Comparison of ENCODE assay signal across 32 mouse cellular contexts in the genomic region with DNA sequence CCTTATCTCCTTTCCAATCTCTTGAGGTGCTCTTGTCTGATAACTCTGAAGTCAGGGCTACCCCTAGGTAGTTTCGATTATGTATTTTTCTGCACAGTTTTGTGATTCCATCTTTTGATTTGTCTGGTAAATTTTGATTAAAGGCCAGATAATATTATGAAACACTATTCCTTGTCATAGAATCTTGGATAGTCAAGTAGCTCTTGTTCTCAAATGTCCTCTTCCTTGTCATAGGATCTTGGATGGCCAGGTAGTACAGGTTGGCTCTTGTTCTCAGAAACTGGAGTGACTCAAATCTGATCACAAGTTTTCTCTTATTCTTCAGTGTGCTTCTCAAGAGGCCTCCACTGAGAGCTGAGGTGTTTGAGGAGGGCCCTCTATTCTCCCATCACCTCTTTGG. TPM values are rescaled to one million over a fixed set of nuclear protein-coding genes. Genes with fewer than 3 reads are reported as not detected.
DNase-seq lines count a peak whose midpoint lies in the region; ATAC-seq lines count a peak whose summit lies in the region.
"Had no signal": no experiment of that assay in that cellular context is flagged by ENCODE, and none has a peak within 500 bp of the region (broad histone marks: within the 10 kb centered on the region; RNA-seq: fewer than 3 reads in every experiment).

No protein-coding gene starts in this region.

- WGBS in limb, embryonic 15.5 days, result 84% methylated on average over 1 of the region's 1 CpGs
- 94% methylated on average over 1 of the region's 1 CpGs for WGBS in limb, embryonic 10.5 days
- 73% methylated on average over 1 of the region's 1 CpGs for WGBS in lung, embryonic 16.5 days
- 73% methylated on average over 1 of the region's 1 CpGs for WGBS in embryonic facial prominence, embryonic 15.5 days
- WGBS in stomach, embryonic 15.5 days, result 84% methylated on average over 1 of the region's 1 CpGs

- H3K36me3 ChIP-seq in limb, embryonic 15.5 days, result no peaks in the 10 kb centered on the region
- no peaks in the 10 kb centered on the region for H3K36me3 ChIP-seq in limb, embryonic 10.5 days
- no peaks in the 10 kb centered on the region for H3K36me3 ChIP-seq in lung, embryonic 16.5 days (ENCODE audit: control insufficient read depth, insufficient read depth, low read length)
- H3K36me3 ChIP-seq in embryonic facial prominence, embryonic 15.5 days, result no peaks in the 10 kb centered on the region
- no peaks in the 10 kb centered on the region for H3K36me3 ChIP-seq in stomach, embryonic 15.5 days
- H3K36me3 ChIP-seq: embryonic facial prominence, embryonic 13.5 days; heart, embryonic 12.5 days; heart, embryonic 15.5 days; hindbrain, embryonic 10.5 days; hindbrain, embryonic 13.5 days had no signal

- no peak overlapping the region for H3K9ac ChIP-seq in limb, embryonic 15.5 days
- no peak overlapping the region for H3K9ac ChIP-seq in lung, embryonic 16.5 days (ENCODE audit: low read length)
- H3K9ac ChIP-seq in embryonic facial prominence, embryonic 15.5 days, result no peak overlapping the region
- no peak overlapping the region for H3K9ac ChIP-seq in stomach, embryonic 15.5 days
- H3K9ac ChIP-seq: embryonic facial prominence, embryonic 13.5 days; forebrain, postnatal 0 days; heart, embryonic 12.5 days; heart, embryonic 15.5 days; hindbrain, embryonic 13.5 days had no signal

- no peak overlapping the region for H3K4me3 ChIP-seq in limb, embryonic 15.5 days
- H3K4me3 ChIP-seq in limb, embryonic 10.5 days, result no peak overlapping the region
- H3K4me3 ChIP-seq in lung, embryonic 16.5 days (ENCODE audit: low read length), result no peak overlapping the region
- no peak overlapping the region for H3K4me3 ChIP-seq in embryonic facial prominence, embryonic 15.5 days (replicated peaks)
- no peak overlapping the region for H3K4me3 ChIP-seq in stomach, embryonic 15.5 days (replicated peaks)
- H3K4me3 ChIP-seq: embryonic facial prominence, embryonic 13.5 days; gastrocnemius, adult 2 months; heart, embryonic 12.5 days; heart, embryonic 15.5 days; hindbrain, embryonic 10.5 days; hindbrain, embryonic 13.5 days had no signal

- H3K27ac ChIP-seq in limb, embryonic 15.5 days, result peak overlapping the region; percentile 60
- no peak overlapping the region for H3K27ac ChIP-seq in limb, embryonic 10.5 days
- peak overlapping the region; percentile 0; the same call in 1 of the 2 replicates for H3K27ac ChIP-seq in lung, embryonic 16.5 days (ENCODE audit: low read length)
- H3K27ac ChIP-seq in embryonic facial prominence, embryonic 15.5 days (replicated peaks), result 0 out of 2 replicates have a peak overlapping the region, but pooled peaks have one; percentile 44
- peak overlapping the region; percentile 23; the same call in 1 of the 2 replicates for H3K27ac ChIP-seq in stomach, embryonic 15.5 days
- H3K27ac ChIP-seq: gastrocnemius, adult 2 months; heart, embryonic 15.5 days; hindbrain, embryonic 10.5 days; hindbrain, embryonic 13.5 days had no signal

- H3K9me3 ChIP-seq in limb, embryonic 15.5 days, result no peaks in the 10 kb centered on the region
- H3K9me3 ChIP-seq in limb, embryonic 10.5 days (replicated peaks), result no peaks in the 10 kb centered on the region
- H3K9me3 ChIP-seq in lung, embryonic 16.5 days (ENCODE audit: control insufficient read depth, low read length), result no peaks in the 10 kb centered on the region
- no peaks in the 10 kb centered on the region for H3K9me3 ChIP-seq in embryonic facial prominence, embryonic 15.5 days (replicated peaks)
- H3K9me3 ChIP-seq in stomach, embryonic 15.5 days, result no peaks in the 10 kb centered on the region
- H3K9me3 ChIP-seq: embryonic facial prominence, embryonic 13.5 days; heart, embryonic 12.5 days; heart, embryonic 15.5 days; hindbrain, embryonic 10.5 days had no signal

- peaks cover 32% of the 10 kb centered on the region for H3K4me1 ChIP-seq in limb, embryonic 15.5 days
- H3K4me1 ChIP-seq in limb, embryonic 10.5 days, result peaks cover 33% of the 10 kb centered on the region
- H3K4me1 ChIP-seq in lung, embryonic 16.5 days (replicated peaks; ENCODE audit: control insufficient read depth, insufficient read depth, low read length), result peaks cover 28% of the 10 kb centered on the region
- peaks cover 35% of the 10 kb centered on the region for H3K4me1 ChIP-seq in embryonic facial prominence, embryonic 15.5 days
- peaks cover 14% of the 10 kb centered on the region; the same call in 1 of the 2 replicates for H3K4me1 ChIP-seq in stomach, embryonic 15.5 days
- H3K4me1 ChIP-seq: hindbrain, embryonic 13.5 days had no signal

- DNase-seq in limb, embryonic 10.5 days (ENCODE audit: low spot score), result no peak
- no peak for DNase-seq in lung, postnatal 10 days
- DNase-seq in gastrocnemius, postnatal 36 days, result no peak
- DNase-seq: adrenal gland, adult 2 months; adrenal gland, postnatal 14 days; cerebellum, adult 11 months; cerebellum, adult 2 months; cerebellum, adult 9-11 months; cerebellum, postnatal 25 days; forebrain, postnatal 0 days; gastrocnemius, adult 2 months; gastrocnemius, postnatal 14 days; heart, adult 18-20 months; heart, postnatal 10 days; heart, postnatal 36 days had no signal

- H3K4me2 ChIP-seq in limb, embryonic 15.5 days, result no peak overlapping the region
- no peak overlapping the region for H3K4me2 ChIP-seq in lung, embryonic 16.5 days (ENCODE audit: low read depth, low read length)
- no peak overlapping the region for H3K4me2 ChIP-seq in embryonic facial prominence, embryonic 15.5 days (replicated peaks)
- no peak overlapping the region for H3K4me2 ChIP-seq in stomach, embryonic 15.5 days
- H3K4me2 ChIP-seq: embryonic facial prominence, embryonic 13.5 days; heart, embryonic 12.5 days; heart, embryonic 15.5 days; hindbrain, embryonic 13.5 days had no signal

- intact Hi-C loops in gastrocnemius, postnatal 36 days (cut with DNase I), result no loop called here

- no peaks in the 10 kb centered on the region for H3K27me3 ChIP-seq in limb, embryonic 15.5 days
- H3K27me3 ChIP-seq in limb, embryonic 10.5 days (ENCODE audit: low read depth, poor library complexity, severe bottlenecking), result no peaks in the 10 kb centered on the region
- no peaks in the 10 kb centered on the region for H3K27me3 ChIP-seq in lung, embryonic 16.5 days (ENCODE audit: control insufficient read depth, insufficient read depth, low read depth, low read length)
- no peaks in the 10 kb centered on the region for H3K27me3 ChIP-seq in embryonic facial prominence, embryonic 15.5 days
- H3K27me3 ChIP-seq in stomach, embryonic 15.5 days (replicated peaks), result no peaks in the 10 kb centered on the region
- H3K27me3 ChIP-seq: embryonic facial prominence, embryonic 13.5 days; heart, embryonic 12.5 days; heart, embryonic 15.5 days; hindbrain, embryonic 13.5 days had no signal

- no peak for ATAC-seq in limb, embryonic 15.5 days (ENCODE audit: insufficient number of reproducible peaks, low FRiP score, low TSS enrichment, low read depth)
- no peak for ATAC-seq in lung, embryonic 16.5 days (ENCODE audit: low read depth)
- ATAC-seq in embryonic facial prominence, embryonic 15.5 days (ENCODE audit: insufficient number of reproducible peaks, low FRiP score, low TSS enrichment, low read depth), result no peak
- no peak for ATAC-seq in stomach, embryonic 15.5 days (ENCODE audit: insufficient read depth, low FRiP score, low read depth)
- ATAC-seq: CD4-positive, CD25-positive, alpha-beta regulatory T cell, adult 4 months; forebrain, embryonic 14.5 days; forebrain, postnatal 0 days; hindbrain, embryonic 16.5 days had no signal

RNA-seq across cellular contexts. Expression of gene Col6a2, which starts 7.2 kb away (rescaled TPM):
- 369 and 451 TPM in 2 replicates for polyA plus RNA-seq in limb, embryonic 15.5 days (2015; fragmentation: Nextera tagmentation; extraction: Ambion mirVana)
- 5.5 and 9.5 TPM in 2 replicates for polyA plus RNA-seq in limb, embryonic 10.5 days (2016; fragmentation: Nextera tagmentation; extraction: Ambion mirVana)
- polyA plus RNA-seq in lung, embryonic 16.5 days (2015; fragmentation: Nextera tagmentation; extraction: Ambion mirVana), result 282 and 283 TPM in 2 replicates
- polyA plus RNA-seq in embryonic facial prominence, embryonic 15.5 days (2015; fragmentation: Nextera tagmentation; extraction: Ambion mirVana), result 390 and 438 TPM in 2 replicates
- 294 and 297 TPM in 2 replicates for polyA plus RNA-seq in stomach, embryonic 15.5 days (2015; fragmentation: Nextera tagmentation; extraction: Ambion mirVana)
- total RNA-seq in gastrocnemius, postnatal 36 days (2021), result 10 to 100 TPM; 69.4 to 92.0 TPM
- total RNA-seq: MEL had no signal
- polyA plus RNA-seq: CD4-positive, CD25-positive, alpha-beta regulatory T cell, adult 4 months had no signal

RNA-seq across cellular contexts. Expression of gene Ftcd, which starts 55.2 kb away (rescaled TPM):
- polyA plus RNA-seq in limb, embryonic 15.5 days (2015; fragmentation: Nextera tagmentation; extraction: Ambion mirVana), result 0.12 and 0.14 TPM in 2 replicates
- 0.10 TPM in 1 of 2 replicates, not detected in the other for polyA plus RNA-seq in limb, embryonic 10.5 days (2016; fragmentation: Nextera tagmentation; extraction: Ambion mirVana)
- 0.14 and 0.62 TPM in 2 replicates for polyA plus RNA-seq in lung, embryonic 16.5 days (2015; fragmentation: Nextera tagmentation; extraction: Ambion mirVana)
- polyA plus RNA-seq in embryonic facial prominence, embryonic 15.5 days (2015; fragmentation: Nextera tagmentation; extraction: Ambion mirVana), result 0.14 TPM in 1 of 2 replicates, not detected in the other
- polyA plus RNA-seq in stomach, embryonic 15.5 days (2015; fragmentation: Nextera tagmentation; extraction: Ambion mirVana), result 0.99 and 2.2 TPM in 2 replicates
- total RNA-seq in gastrocnemius, postnatal 36 days (2021), result not detected
- total RNA-seq: common myeloid progenitor, adult 5-6 weeks; gastrocnemius, adult 2 months; gastrocnemius, postnatal 14 days; heart, adult 18-20 months; heart, postnatal 36 days; MEL had no signal
- polyA plus RNA-seq: C2C12; CD4-positive, CD25-positive, alpha-beta regulatory T cell, adult 4 months; cerebellum, adult 2 months; embryonic facial prominence, embryonic 13.5 days; forebrain, embryonic 11.5 days; forebrain, embryonic 14.5 days; frontal cortex, adult 2 months; hindbrain, embryonic 10.5 days; hindbrain, embryonic 13.5 days had no signal

Comparison
In these comparisons a context has a peak if more than half of its experiments do, and no peak if none do; other contexts are left out.
1. RNA of gene Col6a2, which starts 7.2 kb away (polyA plus RNA-seq): 390 to 438 TPM in embryonic facial prominence, embryonic 15.5 days, 369 to 451 TPM in limb, embryonic 15.5 days, 294 to 297 TPM in stomach, embryonic 15.5 days and 282 to 283 TPM in lung, embryonic 16.5 days; 5.5 to 9.5 TPM in limb, embryonic 10.5 days; every median in the first group is over 10 times any median in the second.